15 mouse cellular contexts compared by ENCODE assay signal in the genomic region with DNA sequence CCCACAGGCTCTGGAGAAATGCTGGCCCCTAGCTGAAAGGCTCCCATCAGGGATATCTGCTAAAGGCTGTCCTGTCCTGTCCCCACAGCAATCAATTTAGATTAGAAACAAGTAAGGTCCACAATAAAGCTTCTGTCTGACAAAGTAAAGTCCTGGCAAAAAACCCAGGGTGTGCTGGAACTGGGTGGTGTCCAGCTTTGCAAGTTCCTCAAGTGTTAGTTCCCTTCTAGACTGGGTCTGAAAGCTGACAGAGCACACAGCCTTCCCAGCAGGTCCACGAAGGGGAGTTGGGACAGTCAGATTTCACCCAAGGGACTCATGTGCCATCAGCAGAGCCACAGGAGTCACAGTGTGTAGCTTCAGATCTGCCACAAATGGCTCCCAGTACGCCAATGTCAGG. TPM values are rescaled to one million over a fixed set of nuclear protein-coding genes. Genes with fewer than 3 reads are reported as not detected.
"Had no signal": no experiment of that assay in that cellular context is flagged by ENCODE, and none has a peak within 500 bp of the region (broad histone marks: within the 10 kb centered on the region; RNA-seq: fewer than 3 reads in every experiment).

No protein-coding gene starts in this region.

- H3K27me3 ChIP-seq: limb, embryonic 12.5 days; liver, embryonic 15.5 days; midbrain, embryonic 13.5 days; neural tube, embryonic 12.5 days; stomach, embryonic 15.5 days had no signal

- DNase-seq: kidney, adult 18-20 months; kidney, postnatal 10 days; kidney, postnatal 4 days; lung, adult 2 months; lung, postnatal 10 days; lung, postnatal 4 days; thymus, adult 2 months; thymus, postnatal 25 days had no signal

- H3K4me3 ChIP-seq: limb, embryonic 12.5 days; liver, embryonic 15.5 days; midbrain, embryonic 13.5 days; myocyte; neural tube, embryonic 12.5 days; stomach, embryonic 15.5 days had no signal

- H3K27ac ChIP-seq: limb, embryonic 12.5 days; liver, embryonic 15.5 days; midbrain, embryonic 13.5 days; neural tube, embryonic 12.5 days; stomach, embryonic 15.5 days had no signal

- H3K9me3 ChIP-seq: limb, embryonic 12.5 days; liver, embryonic 15.5 days; midbrain, embryonic 13.5 days; neural tube, embryonic 12.5 days; stomach, embryonic 15.5 days had no signal

RNA-seq across cellular contexts. Expression of gene Glt1d1, which starts 24.6 kb away (rescaled TPM):
- total RNA-seq: megakaryocyte-erythroid progenitor cell, adult 5-6 weeks had no signal
- polyA plus RNA-seq: myocyte had no signal
